Mouse (Mus musculus): ENCODE data around the gene Wdr76.
"Not testable (repeated sequence)": the region's sequence is repeated elsewhere in the genome, so short reads cannot be mapped to it uniquely, and the experiment has no call there.

DNA sequence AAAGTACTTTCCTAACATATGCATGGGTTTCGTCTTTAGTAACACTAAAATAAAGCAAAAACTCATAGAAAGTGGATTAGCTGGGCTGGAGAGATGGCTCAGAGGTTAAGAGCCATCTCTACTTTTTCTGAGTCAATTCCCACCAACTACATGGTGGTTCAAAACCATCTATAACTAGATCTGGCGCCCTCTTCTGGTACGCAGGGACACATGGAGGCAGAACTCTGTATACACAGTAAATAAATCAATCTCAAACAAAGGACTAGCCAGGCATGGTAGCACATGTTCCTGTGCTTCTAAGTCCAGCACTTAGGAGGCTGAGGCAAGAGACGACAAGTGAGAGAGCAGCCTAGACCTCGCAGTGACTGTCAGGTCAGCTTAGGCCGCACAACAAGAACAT lies 37.5 kb upstream of the Wdr76 start:
- TF ChIP-seq POLR2A (IDR thresholded peaks at IDR 0.05; ENCODE audit: low read depth, low read length); CTCF (IDR thresholded peaks at IDR 0.05; ENCODE audit: extremely low read depth, insufficient read depth, insufficient read length, insufficient replicate concordance): not testable (repeated sequence)
